Comparison of ENCODE assay signal across 9 mouse cellular contexts in genomic region chr17:67638119-67638810, GRCm38 (mm10). TPM values are rescaled to one million over a fixed set of nuclear protein-coding genes. Genes with fewer than 3 reads are reported as not detected.
A peak's percentile ranks its signal among the peaks of the same experiment; 100 is the strongest.
DNase-seq lines count a peak whose midpoint lies in the region; ATAC-seq lines count a peak whose summit lies in the region.
"Had no signal": no experiment of that assay in that cellular context is flagged by ENCODE, and none has a peak within 500 bp of the region (broad histone marks: within the 10 kb centered on the region; RNA-seq: fewer than 3 reads in every experiment).

No protein-coding gene starts in this region.

- ATAC-seq in kidney, embryonic 14.5 days (ENCODE audit: low FRiP score, low TSS enrichment): 0 out of 2 replicates have a peak, but pooled peaks have one; percentile 52

- no peaks in the 10 kb centered on the region for H3K27me3 ChIP-seq in kidney, embryonic 14.5 days (ENCODE audit: control insufficient read depth, insufficient read depth, low read length)

- no peak overlapping the region for H3K9ac ChIP-seq in kidney, embryonic 14.5 days (ENCODE audit: low read depth, low read length)

- H3K4me3 ChIP-seq in kidney, embryonic 14.5 days (ENCODE audit: low read length): no peak overlapping the region

- 0 out of 2 replicates have a peak, but pooled peaks cover 5% of the 10 kb centered on the region for H3K4me1 ChIP-seq in kidney, embryonic 14.5 days (ENCODE audit: control insufficient read depth, insufficient read depth, low read length)

- WGBS in kidney, embryonic 14.5 days: 76% methylated on average over 10 of the region's 10 CpGs

- no peaks in the 10 kb centered on the region for H3K36me3 ChIP-seq in kidney, embryonic 14.5 days (ENCODE audit: control insufficient read depth, insufficient read depth, low read length)

- H3K4me2 ChIP-seq in kidney, embryonic 14.5 days (replicated peaks; ENCODE audit: low read depth, low read length): no peak overlapping the region

- DNase-seq in cerebellum, postnatal 10 days: peak; percentile 75 to 80
- DNase-seq in cerebellum, adult 11-12 months: no peak
- peak; percentile 77 for DNase-seq in ovary, adult 18-20 months (ENCODE audit: low spot score)
- no peak for DNase-seq in ovary, postnatal 10 days (ENCODE audit: low spot score)
- DNase-seq in skeletal muscle tissue, adult 2 months (ENCODE audit: low read depth, low spot score): peak; percentile 52
- no peak for DNase-seq in right cerebral cortex, adult 18-20 months
- no peak for DNase-seq in c-Kit-positive CD71-positive TER-119-positive erythroid progenitor cells, embryonic 14.5 days (ENCODE audit: low spot score)

- no peak overlapping the region for H3K27ac ChIP-seq in kidney, embryonic 14.5 days (ENCODE audit: low read depth, low read length)

- H3K9me3 ChIP-seq in kidney, embryonic 14.5 days (ENCODE audit: control insufficient read depth, low read length): no peaks in the 10 kb centered on the region

RNA-seq across cellular contexts. Expression of gene Lrrc30, which starts 5.7 kb away (rescaled TPM):
- 0.12 TPM in 1 of 2 replicates, not detected in the other for polyA plus RNA-seq in kidney, embryonic 14.5 days (2014; fragmentation: Nextera tagmentation; extraction: Ambion mirVana)
- polyA plus RNA-seq: large intestine, adult 2 months had no signal

RNA-seq across cellular contexts. Expression of gene Lama1, which starts 58.8 kb away (rescaled TPM):
- 31.0 and 60.4 TPM in 2 replicates for polyA plus RNA-seq in kidney, embryonic 14.5 days (2014; fragmentation: Nextera tagmentation; extraction: Ambion mirVana)

Comparison
In these comparisons a context has a peak if more than half of its experiments do, and no peak if none do; other contexts are left out.
1. DNase-seq: peak in cerebellum, postnatal 10 days (2 of 2), ovary, adult 18-20 months (single experiment) and skeletal muscle tissue, adult 2 months (single experiment); none in cerebellum, adult 11-12 months (single experiment), ovary, postnatal 10 days (single experiment), right cerebral cortex, adult 18-20 months (single experiment) and c-Kit-positive CD71-positive TER-119-positive erythroid progenitor cells, embryonic 14.5 days (single experiment).